Mouse (Mus musculus) 3134 (cell line): ENCODE data around the gene Wdr41.

Source experiments
- DNase-seq: peaks from one replicate; pipeline ENCODE4 v3.0.0-alpha.2; 2011; ENCODE audit warnings: low spot score; ENCODE audit not compliant: insufficient read length; ENCODE audit errors: extremely low read depth

The Wdr41 gene

DNA sequence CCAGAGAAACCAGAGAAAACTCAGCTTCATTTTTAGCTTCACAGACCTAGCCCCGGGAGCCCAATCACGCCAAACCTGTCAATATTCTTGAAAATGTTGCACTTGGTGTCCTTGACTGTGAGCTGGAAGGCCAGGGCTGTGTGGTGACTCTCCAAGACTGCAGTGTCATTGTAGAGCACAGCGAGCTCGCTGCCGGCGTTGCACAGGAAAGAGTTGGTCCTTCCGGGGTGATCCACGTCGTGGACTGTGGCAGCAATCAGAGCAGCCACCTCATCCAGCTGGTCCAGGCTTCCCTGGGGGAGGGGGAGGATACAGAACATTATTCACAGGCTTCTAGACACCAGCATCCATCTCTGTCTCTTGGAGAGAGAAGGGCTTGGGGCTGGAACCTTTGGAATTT is 58.0 kb downstream of the Wdr41 start:
- no peak for DNase-seq

- DNase-seq: no peak
Measured at GRCm38 (mm10) chr13:95034715-95035114, 58.6 kb downstream of the Wdr41 start.

DNA sequence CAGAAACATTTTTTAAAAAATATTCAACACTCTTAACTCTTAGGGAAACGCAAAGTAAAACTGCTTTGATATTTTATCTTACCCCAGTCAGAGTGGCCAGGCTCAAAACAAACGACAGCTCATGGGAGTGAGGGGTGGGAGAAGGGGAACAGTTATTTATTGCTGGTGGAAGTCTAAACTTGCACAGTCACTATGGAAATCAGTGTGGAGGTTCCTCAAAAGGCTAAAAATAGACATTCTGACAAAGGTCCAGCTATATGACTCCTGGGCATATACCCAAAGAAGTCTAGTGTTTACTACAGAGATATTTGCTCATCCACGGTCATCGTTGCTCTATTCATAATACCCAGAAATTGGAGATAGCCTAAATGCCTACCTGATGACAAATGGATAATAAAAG is 62.1 kb downstream of the Wdr41 start:
- no peak for DNase-seq

DNA sequence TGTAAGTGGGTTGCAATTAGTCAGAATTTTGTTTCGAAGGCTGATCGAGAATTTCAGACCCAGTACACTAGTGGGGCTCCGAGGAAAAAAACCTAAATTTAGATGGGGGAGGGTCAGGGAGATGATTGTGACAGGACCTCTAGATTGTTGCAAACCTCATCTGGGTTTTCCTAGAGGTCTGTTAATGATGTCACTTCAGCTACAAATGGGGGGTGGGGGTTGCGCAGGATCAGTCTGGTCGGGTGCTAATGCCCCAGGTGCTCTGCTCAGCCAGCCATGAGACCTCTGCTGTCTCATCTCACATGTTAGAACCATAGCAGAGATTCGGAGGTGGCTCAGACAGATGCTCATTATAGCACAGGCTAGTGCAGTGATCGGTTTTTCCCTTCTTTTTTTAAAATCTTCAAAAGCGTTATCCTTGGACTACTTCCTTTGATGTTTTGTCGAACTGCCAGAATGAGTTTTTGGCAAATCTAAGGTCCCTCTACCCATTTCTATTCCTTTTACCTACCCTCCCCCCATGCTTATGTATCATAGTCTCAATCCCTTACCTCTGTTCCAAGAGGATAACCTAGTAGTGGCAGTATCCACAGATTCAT is 64.1 kb downstream of the Wdr41 start:
- DNase-seq: no peak

DNA sequence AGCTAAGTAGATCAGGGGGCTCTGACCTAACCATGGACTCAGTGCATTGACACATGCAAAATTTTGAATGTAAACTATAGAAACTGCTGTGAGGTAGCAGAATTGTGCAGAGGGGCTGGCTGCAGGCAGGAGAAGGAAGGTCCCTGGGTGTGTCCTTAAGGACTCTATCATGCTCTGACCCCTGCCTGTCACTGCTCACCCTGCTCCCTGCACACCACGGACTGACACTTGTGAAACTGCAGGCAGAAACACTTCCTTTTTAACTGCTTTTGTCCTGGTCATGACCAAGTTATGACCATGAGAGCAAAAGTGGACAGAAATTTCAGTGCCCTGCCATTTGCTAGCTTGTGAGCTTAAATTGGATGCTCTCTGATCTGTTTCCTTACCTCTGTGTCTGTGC is 68.0 kb downstream of the Wdr41 start:
- DNase-seq: no peak

- DNase-seq: no peak
Measured at GRCm38 (mm10) chr13:95050398-95050797, 74.3 kb downstream of the Wdr41 start.

GRCm38 (mm10) chr13:95052421-95052820 is 76.3 kb downstream of the Wdr41 start:
- DNase-seq: no peak

- no peak for DNase-seq
Measured at GRCm38 (mm10) chr13:95055742-95056388, 79.7 kb downstream of the Wdr41 start.

- DNase-seq: no peak
Measured at GRCm38 (mm10) chr13:95056501-95057280, 80.5 kb downstream of the Wdr41 start.

- no peak for DNase-seq
Measured at GRCm38 (mm10) chr13:95058885-95059284, 82.7 kb downstream of the Wdr41 start.

DNA sequence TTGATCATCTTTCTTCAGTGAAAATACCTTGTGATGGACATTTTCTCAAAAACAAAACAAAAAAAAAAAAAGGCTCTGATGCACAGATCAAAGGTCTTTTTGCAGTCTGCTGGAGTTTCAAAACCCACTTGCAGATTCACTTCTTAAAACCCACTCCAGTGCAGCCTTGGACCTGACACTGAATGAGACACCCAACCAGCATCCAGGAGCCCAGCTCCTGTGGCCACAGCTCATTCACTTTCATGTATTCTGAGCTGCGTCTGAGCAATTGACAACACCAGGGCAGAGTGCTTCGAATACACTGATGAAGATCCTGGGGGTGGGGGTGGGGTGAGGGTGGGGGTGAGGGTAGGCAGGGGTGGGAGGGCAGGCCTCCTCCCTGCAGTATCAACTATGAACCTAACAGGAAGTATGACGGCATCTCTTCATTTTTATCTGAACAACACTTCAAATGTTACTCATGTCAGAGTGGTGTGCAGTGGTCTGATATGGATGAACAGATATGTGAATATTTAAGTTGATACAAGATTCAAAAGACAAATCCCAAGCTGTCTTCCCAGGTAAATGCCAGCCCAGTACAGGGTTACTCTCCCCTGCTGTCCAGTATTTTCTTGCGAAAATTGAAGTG is 87.4 kb downstream of the Wdr41 start:
- DNase-seq: no peak

DNA sequence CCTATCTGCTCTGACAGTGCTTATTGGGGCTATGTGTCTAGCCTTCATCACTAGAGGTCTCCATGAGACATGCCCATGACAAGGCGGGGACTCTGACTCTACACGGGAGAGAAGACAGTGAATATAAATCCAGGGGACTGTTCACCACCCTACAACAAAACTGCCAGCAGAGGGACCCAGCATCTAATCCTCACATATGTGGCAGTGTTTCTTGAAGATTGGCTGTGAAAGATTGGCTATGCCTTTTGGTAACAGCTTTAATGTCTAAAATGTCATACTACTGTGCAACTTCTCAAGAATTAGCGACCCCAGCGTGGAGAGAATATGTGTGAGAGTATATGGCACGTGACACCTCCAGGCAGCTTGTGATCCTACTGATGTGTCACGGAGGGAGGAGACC is 91.7 kb downstream of the Wdr41 start:
- no peak for DNase-seq

GRCm38 (mm10) chr13:95070268-95070667 is 94.1 kb downstream of the Wdr41 start:
- DNase-seq: no peak
